Mouse (Mus musculus) ES-Bruce4 (cell line): ENCODE measurements around the gene Prmt2. TPM values are rescaled to one million over a fixed set of nuclear protein-coding genes. Genes with fewer than 3 reads are reported as not detected.
A peak's percentile ranks its signal among the peaks of the same experiment; 100 is the strongest.

ENCODE experiments used
- H3K27ac ChIP-seq: 2 replicates; pipeline ENCODE4 v1.5.1; 2012; ENCODE audit warnings: low read length, inconsistent platforms; ENCODE audit not compliant: insufficient read depth
- H3K27me3 ChIP-seq: 2 replicates; pipeline ENCODE4 v1.6.1; 2012; ENCODE audit warnings: mild to moderate bottlenecking, low read length, inconsistent platforms; ENCODE audit not compliant: control insufficient read depth, poor library complexity, insufficient read depth, severe bottlenecking
- H3K36me3 ChIP-seq: 2 replicates; pipeline ENCODE4 v1.6.1; 2012; ENCODE audit warnings: inconsistent platforms, mild to moderate bottlenecking, low read length, moderate library complexity; ENCODE audit not compliant: control insufficient read depth, poor library complexity, insufficient read depth, severe bottlenecking
- H3K4me1 ChIP-seq: one replicate; pipeline ENCODE4 v1.8.1; 2011; ENCODE audit warnings: low read length; ENCODE audit not compliant: control insufficient read depth, insufficient read depth
- H3K4me3 ChIP-seq: 2 replicates; pipeline ENCODE4 v1.5.1; 2011; ENCODE audit warnings: low read depth, mild to moderate bottlenecking, low read length
- H3K9ac ChIP-seq: 2 replicates; pipeline ENCODE4 v1.6.1; 2012; ENCODE audit warnings: low read depth, mild to moderate bottlenecking, inconsistent platforms; ENCODE audit not compliant: poor library complexity, severe bottlenecking
- H3K9me3 ChIP-seq: replicated peaks from 2 replicates; pipeline ENCODE4 v1.6.1; 2012; ENCODE audit warnings: mild to moderate bottlenecking, low read length, inconsistent platforms; ENCODE audit not compliant: control insufficient read depth, poor library complexity, insufficient read depth, severe bottlenecking
- CTCF ChIP-seq: IDR thresholded peaks from one replicate; pipeline ENCODE4 v1.8.1; 2011; ENCODE audit warnings: low read depth, low read length
- EP300 ChIP-seq: IDR thresholded peaks from 2 replicates; pipeline ENCODE4 v1.6.1; 2011; ENCODE audit warnings: low read depth, low read length; ENCODE audit not compliant: insufficient read depth
- POLR2A ChIP-seq: IDR thresholded peaks from one replicate; pipeline ENCODE4 v1.8.1; 2011; ENCODE audit warnings: low read length; ENCODE audit not compliant: insufficient read depth
- polyA plus RNA-seq: library from polyadenylated mRNA; stranded (reverse); fragments of >200 nt; gene quantifications from 2 replicates; pipeline ENCODE4 v1.2.4, GENCODE M21; 2011; ENCODE audit warnings: low read depth; ENCODE audit not compliant: missing spikeins, insufficient read depth, insufficient read length

Prmt2 gene
- 22.5 and 28.6 TPM in 2 replicates for polyA plus RNA-seq

DNA sequence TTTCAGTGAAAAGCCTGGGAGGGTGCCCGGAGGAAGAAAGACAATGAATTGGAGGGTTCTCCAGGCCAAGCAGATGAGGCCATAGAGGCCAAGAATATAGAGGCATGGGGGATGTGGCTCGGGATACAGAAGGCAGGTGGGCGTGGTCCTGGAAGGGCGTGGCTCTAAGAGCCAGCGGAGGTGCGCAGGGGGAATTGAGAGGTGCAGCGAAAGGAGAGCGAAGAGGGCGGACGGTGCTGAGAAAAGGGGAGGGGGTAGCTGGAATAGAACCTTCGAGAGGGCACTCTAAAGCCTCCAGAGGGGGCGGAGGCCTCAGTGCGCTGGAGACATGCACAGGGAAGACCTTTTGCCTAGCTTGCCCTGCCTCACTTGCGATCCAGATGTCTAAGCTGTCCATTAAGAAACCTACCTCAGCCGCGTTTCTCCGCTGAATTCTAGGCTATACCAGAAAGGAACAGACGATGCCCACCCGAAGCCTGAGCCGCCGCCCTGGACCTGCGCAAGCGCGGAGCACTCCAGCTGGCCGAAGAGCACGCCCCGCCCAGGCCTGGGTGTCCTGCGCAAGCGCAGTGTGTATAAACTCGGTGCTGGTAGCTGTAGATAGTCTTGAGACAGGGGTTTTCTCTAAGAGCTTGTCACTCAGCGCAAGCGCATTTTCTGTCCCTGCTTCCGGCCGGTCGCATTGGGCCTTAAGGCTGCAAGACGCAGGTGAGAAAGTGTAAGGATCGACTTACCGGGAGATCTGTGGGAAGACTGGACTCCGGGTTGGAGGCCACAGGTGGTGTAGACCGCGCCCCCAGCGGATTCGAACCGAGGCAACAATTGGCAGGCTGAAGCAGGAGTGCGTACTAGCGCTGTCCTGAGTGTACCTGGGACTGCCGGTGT is at the start of gene Prmt2:
TSS of gene Prmt2 (minus strand) at position 525 of the 885 bp plus-strand sequence.
- no peaks in the 10 kb centered on the region for H3K4me1 ChIP-seq
- peak within 1 kb of the TSS; percentile 76 for H3K4me3 ChIP-seq
- TF ChIP-seq EP300 (no peak), CTCF (no peak), POLR2A (peak; percentile 13)
- peak within 1 kb of the TSS; percentile 35; the same call in 1 of the 2 replicates for H3K9ac ChIP-seq
- no peaks in the 10 kb centered on the region for H3K9me3 ChIP-seq
- H3K36me3 ChIP-seq, result no peaks in the 10 kb centered on the region; the same call in 1 of the 2 replicates
- peak within 1 kb of the TSS; percentile 31; the same call in 1 of the 2 replicates for H3K27ac ChIP-seq
- no peaks in the 10 kb centered on the region for H3K27me3 ChIP-seq

DNA sequence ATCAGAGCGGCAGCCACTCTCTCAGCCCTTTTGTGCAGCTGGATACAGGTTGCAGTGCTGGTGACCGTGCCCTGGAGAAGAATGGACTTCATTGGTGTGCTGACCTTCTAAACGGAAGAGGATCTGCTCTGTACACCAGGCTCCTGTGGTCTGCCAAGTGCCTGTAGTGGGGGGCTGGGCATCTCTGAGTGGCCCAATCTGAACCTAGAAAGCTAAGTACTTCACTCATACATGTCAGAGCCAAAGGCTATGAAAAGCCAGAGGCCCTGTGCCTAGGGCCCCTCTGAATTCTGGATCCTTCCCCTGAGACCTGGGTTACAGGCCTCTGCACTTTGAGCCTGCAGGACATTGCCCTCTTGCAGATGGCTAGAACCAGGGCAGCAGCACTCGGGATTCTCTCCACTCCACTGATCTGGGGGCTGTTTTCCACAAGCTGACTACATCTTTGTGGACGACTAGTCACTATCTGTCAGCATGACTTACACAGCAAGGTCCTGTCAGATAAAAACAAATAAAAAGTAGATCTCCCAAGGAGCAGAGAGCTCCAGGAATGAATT is 41.0 kb upstream of the Prmt2 start:
- no peaks in the 10 kb centered on the region for H3K9me3 ChIP-seq
- H3K4me3 ChIP-seq, result no peak overlapping the region
- no peaks in the 10 kb centered on the region for H3K27me3 ChIP-seq
- H3K4me1 ChIP-seq, result no peaks in the 10 kb centered on the region
- no peaks in the 10 kb centered on the region for H3K36me3 ChIP-seq
- no peak overlapping the region for H3K27ac ChIP-seq
- H3K9ac ChIP-seq, result no peak overlapping the region
- TF ChIP-seq EP300 (no peak), POLR2A (no peak), CTCF (no peak)

DNA sequence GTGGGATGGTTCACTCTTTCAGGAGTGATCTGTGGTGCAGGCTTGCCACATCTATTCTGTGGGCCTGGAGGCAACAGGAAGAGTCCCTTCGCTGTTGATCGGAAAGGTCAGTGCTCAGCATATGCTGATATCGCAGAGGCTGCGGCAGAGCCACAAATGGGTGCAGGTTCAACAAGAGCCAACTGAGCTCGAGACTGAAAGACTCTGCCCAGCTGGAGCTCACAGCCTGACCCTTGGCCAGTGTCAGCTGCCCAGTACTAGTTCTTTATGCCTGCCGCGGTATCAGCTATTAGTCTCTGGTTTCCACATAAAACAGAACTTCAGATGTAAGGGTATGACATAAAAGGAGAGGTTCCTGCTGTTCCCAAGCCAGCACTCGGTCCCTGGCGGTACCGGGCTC is 37.6 kb upstream of the Prmt2 start:
- Histone ChIP-seq H3K9ac (no peak overlapping the region), H3K27ac (no peak overlapping the region), H3K4me3 (no peak overlapping the region), H3K36me3 (no peaks in the 10 kb centered on the region), H3K4me1 (no peaks in the 10 kb centered on the region), H3K9me3 (no peaks in the 10 kb centered on the region), H3K27me3 (no peaks in the 10 kb centered on the region)
- no peak for TF ChIP-seq CTCF
- TF ChIP-seq EP300, result no peak
- TF ChIP-seq POLR2A, result no peak

DNA sequence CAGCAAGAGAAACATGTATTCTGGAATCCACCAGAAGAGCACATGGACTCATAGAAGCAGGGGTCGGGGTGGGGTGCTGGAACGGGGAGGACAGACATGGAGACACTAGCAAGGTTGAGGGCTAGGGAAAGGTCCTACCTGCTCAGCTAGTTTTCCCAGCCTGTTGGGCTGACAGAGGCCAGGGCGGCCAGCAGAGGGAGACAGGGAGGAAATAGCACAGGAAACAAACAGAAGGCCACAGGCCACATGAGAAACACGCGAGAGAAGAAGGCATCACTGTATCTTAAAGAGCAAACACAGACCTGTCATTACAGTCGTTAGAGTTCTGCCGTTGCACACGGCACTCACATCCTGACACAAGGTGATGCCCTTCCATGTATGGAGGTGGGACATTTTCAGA is 33.6 kb upstream of the Prmt2 start:
- Histone ChIP-seq H3K36me3 (no peaks in the 10 kb centered on the region), H3K4me3 (no peak overlapping the region)

DNA sequence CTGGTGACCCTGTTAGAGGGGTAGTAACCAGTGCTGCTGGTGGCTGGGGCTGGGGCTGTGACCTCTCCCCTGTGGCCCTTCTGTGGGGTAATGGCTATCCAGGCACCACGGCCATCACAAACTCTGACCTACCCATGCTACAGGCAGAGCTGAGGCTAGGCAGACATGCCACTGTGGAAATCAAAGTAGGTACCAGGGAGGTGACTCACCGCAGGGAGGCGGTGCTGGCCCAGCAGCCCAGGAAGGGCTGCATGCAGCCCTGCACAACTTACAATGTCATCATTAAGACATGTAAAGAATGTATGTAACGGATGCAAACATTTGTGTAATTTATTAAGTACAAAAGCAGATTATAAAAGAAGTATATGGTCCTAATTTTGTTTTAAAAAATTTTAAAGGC is 24.8 kb upstream of the Prmt2 start:
- no peak overlapping the region for H3K27ac ChIP-seq
- no peaks in the 10 kb centered on the region for H3K4me1 ChIP-seq
- no peak overlapping the region for H3K4me3 ChIP-seq
- no peaks in the 10 kb centered on the region for H3K9me3 ChIP-seq
- no peaks in the 10 kb centered on the region for H3K36me3 ChIP-seq
- TF ChIP-seq CTCF, result no peak
- TF ChIP-seq POLR2A, result no peak
- no peak for TF ChIP-seq EP300
- no peak overlapping the region for H3K9ac ChIP-seq
- H3K27me3 ChIP-seq, result no peaks in the 10 kb centered on the region

More for the DNA sequence above, 33.6 kb upstream of the Prmt2 start:
- Histone ChIP-seq H3K9me3 (no peaks in the 10 kb centered on the region), H3K27ac (no peak overlapping the region), H3K27me3 (no peaks in the 10 kb centered on the region), H3K9ac (no peak overlapping the region), H3K4me1 (no peaks in the 10 kb centered on the region)
- TF ChIP-seq EP300, result no peak
- no peak for TF ChIP-seq POLR2A
- TF ChIP-seq CTCF, result peak; percentile 80

DNA sequence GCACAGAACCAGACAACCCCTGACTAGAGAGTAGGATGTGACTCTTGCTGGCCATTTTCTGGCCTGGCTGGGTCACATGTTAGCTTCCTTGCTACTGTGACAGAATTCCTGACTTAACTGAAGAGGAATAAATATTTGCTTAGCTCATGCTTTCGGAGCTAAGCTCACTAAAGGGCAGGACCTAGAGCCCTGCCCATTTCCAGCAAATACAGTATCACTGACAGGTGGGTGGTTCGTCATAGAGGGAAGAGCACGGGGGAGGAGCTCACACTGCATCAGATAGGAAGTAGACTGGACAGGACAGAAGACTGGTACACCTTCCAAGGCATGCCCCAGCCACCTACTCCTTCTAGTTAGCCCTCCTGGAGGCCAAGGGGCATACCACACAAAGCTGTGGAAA is 23.8 kb upstream of the Prmt2 start:
- no peaks in the 10 kb centered on the region for H3K9me3 ChIP-seq
- H3K9ac ChIP-seq, result no peak overlapping the region
- no peak overlapping the region for H3K4me3 ChIP-seq
- H3K27ac ChIP-seq, result no peak overlapping the region
- H3K36me3 ChIP-seq, result no peaks in the 10 kb centered on the region
- H3K27me3 ChIP-seq, result no peaks in the 10 kb centered on the region
- no peaks in the 10 kb centered on the region for H3K4me1 ChIP-seq
- no peak for TF ChIP-seq EP300
- TF ChIP-seq POLR2A, result no peak
